ENCODE assay signal across 8 mouse cellular contexts in the genomic region with DNA sequence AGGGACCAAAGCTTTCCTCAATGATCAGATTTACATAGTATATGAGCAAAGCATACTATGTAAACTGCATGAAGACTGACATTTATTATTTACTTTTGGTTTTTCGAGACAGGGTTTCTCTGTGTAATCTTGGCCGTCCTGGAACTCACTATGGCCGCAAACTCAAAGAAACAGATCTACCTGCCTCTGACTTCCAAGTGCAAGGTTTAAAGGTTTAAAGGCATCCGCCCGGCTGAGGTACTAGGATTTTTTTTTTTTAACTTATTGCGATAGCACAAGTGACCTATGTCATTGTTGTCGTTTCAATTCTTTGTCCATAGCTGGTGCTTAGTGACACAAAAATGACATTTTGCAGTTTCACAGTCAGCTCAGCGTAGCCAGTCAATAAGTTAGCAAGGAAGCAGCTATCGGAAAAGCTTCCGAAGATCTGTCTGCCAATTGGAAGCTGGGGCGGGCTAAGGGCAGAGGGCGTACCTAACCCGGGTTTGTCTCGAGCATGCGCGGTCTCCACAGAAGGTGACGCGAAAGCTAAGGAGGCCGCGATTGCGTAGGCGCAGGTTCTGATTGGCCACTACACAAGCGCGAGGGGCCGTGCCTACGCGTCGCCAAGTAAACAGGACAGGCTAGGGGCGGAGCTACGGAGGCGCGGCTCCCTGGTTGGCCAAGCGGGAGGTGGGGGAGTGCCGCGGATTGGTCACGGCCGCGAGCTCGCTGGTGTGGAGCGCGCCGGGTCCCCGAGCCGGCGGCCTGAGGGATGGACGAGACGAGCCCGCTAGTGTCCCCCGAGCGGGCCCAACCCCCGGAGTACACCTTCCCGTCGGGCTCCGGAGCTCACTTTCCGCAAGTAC. TPM values are rescaled to one million over a fixed set of nuclear protein-coding genes. Genes with fewer than 3 reads are reported as not detected.
DNase-seq lines count a peak whose midpoint lies in the region; ATAC-seq and TF ChIP-seq lines count a peak whose summit lies in the region.

Gene Pi4k2a, plus strand, starts transcription at position 723 of the 848 bp plus-strand sequence.

- H3K9me3 ChIP-seq in MEL (replicated peaks; ENCODE audit: insufficient read depth, low read length), result no peaks in the 10 kb centered on the region
- no peaks in the 10 kb centered on the region for H3K9me3 ChIP-seq in forebrain, postnatal 0 days (ENCODE audit: low read length)
- H3K9me3 ChIP-seq in lung, embryonic 15.5 days, result no peaks in the 10 kb centered on the region

- H3K27ac ChIP-seq in MEL (ENCODE audit: control insufficient read depth, low read depth, low read length), result peak within 1 kb of the TSS; percentile 86
- H3K27ac ChIP-seq in cerebellum, adult 2 months (ENCODE audit: insufficient read depth, low read length), result peak within 1 kb of the TSS; percentile 17; the same call in 1 of the 2 replicates
- H3K27ac ChIP-seq in forebrain, postnatal 0 days (ENCODE audit: low read depth, low read length), result peak within 1 kb of the TSS; percentile 84
- peak within 1 kb of the TSS; percentile 90 for H3K27ac ChIP-seq in lung, embryonic 15.5 days

- peak; percentile 97 for ATAC-seq in forebrain, postnatal 0 days
- peak; percentile 98 for ATAC-seq in lung, embryonic 15.5 days (ENCODE audit: borderline replicate concordance, extremely low read depth, low FRiP score, low TSS enrichment)

- no peak for TF ChIP-seq CTCF in MEL (IDR thresholded peaks at IDR 0.05 in 2 of 3, conservative IDR thresholded peaks at IDR 0.05 in 1 of 3; ENCODE audit: control insufficient read depth in 1 of 3, insufficient read depth in 1 of 3, low read depth in 2 of 3, low read length in 3 of 3, poor library complexity in 1 of 3, severe bottlenecking in 1 of 3)
- TF ChIP-seq CTCF in cerebellum, adult 2 months (IDR thresholded peaks at IDR 0.05; ENCODE audit: borderline replicate concordance, insufficient read depth, low read depth, low read length), result no peak
- peak; percentile 1; the same call in 1 of the 2 replicates for TF ChIP-seq CTCF in forebrain, postnatal 0 days (IDR thresholded peaks at IDR 0.05; ENCODE audit: low read depth)

- WGBS in cerebellum, adult 2 months, result under 1% methylated on average over 52 of the region's 55 CpGs
- WGBS in forebrain, postnatal 0 days, result 1% methylated on average over 55 of the region's 55 CpGs
- under 1% methylated on average over 52 of the region's 55 CpGs for WGBS in lung, embryonic 15.5 days

- peak within 1 kb of the TSS; percentile 82 to 91 for H3K4me3 ChIP-seq in MEL (ENCODE audit: control insufficient read depth in 1 of 2, insufficient read depth in 1 of 2, low read depth in 2 of 2, low read length in 2 of 2)
- H3K4me3 ChIP-seq in cerebellum, adult 2 months (replicated peaks; ENCODE audit: insufficient read depth, low read depth, low read length), result peak within 1 kb of the TSS; percentile 61
- H3K4me3 ChIP-seq in forebrain, postnatal 0 days (ENCODE audit: low read depth, low read length), result peak within 1 kb of the TSS; percentile 99
- H3K4me3 ChIP-seq in lung, embryonic 15.5 days, result peak within 1 kb of the TSS; percentile 93

- no peak for TF ChIP-seq EP300 in MEL (IDR thresholded peaks at IDR 0.05; ENCODE audit: low read depth in 1 of 2, low read length in 2 of 2)

- H3K4me2 ChIP-seq in forebrain, postnatal 0 days (ENCODE audit: low read depth), result peak within 1 kb of the TSS; percentile 68
- H3K4me2 ChIP-seq in lung, embryonic 15.5 days, result peak within 1 kb of the TSS; percentile 77

- peak within 1 kb of the TSS; percentile 73 for H3K9ac ChIP-seq in MEL (ENCODE audit: control insufficient read depth, low read depth, low read length, poor library complexity, severe bottlenecking)
- H3K9ac ChIP-seq in forebrain, postnatal 0 days, result peak within 1 kb of the TSS; percentile 79
- H3K9ac ChIP-seq in lung, embryonic 15.5 days, result peak within 1 kb of the TSS; percentile 83

- peaks cover 12% of the 10 kb centered on the region for H3K79me2 ChIP-seq in MEL (ENCODE audit: control insufficient read depth, insufficient read depth, low read length, poor library complexity)

- DNase-seq in MEL (ENCODE audit: low read depth, low spot score), result peak; percentile 100
- DNase-seq in cerebellum, adult 2 months, result peak; percentile 98 to 100
- DNase-seq in forebrain, postnatal 0 days, result peak; percentile 100
- DNase-seq in heart, postnatal 4 days, result peak; percentile 98
- DNase-seq in layer of hippocampus, adult 8-10 months (ENCODE audit: low spot score in 2 of 2), result peak; percentile 100
- DNase-seq in ovary, adult 18-20 months (ENCODE audit: low spot score), result peak; percentile 100
- peak; percentile 100 for DNase-seq in thymus, postnatal 0 days (ENCODE audit: low spot score)

- TF ChIP-seq POLR2A in MEL (IDR thresholded peaks at IDR 0.05; ENCODE audit: control insufficient read depth in 1 of 2, insufficient read depth in 1 of 2, low read depth in 1 of 2, low read length in 2 of 2, poor library complexity in 1 of 2), result peak; percentile 58 to 85; a peak in 3 of 4 replicates
- peak; percentile 42; the same call in 1 of the 2 replicates for TF ChIP-seq POLR2A in cerebellum, adult 2 months (IDR thresholded peaks at IDR 0.05; ENCODE audit: borderline replicate concordance, insufficient read depth, low read length)

- no peaks in the 10 kb centered on the region for H3K27me3 ChIP-seq in MEL (ENCODE audit: control insufficient read depth in 1 of 2, insufficient read depth in 2 of 2, low read length in 2 of 2)
- H3K27me3 ChIP-seq in cerebellum, adult 2 months (ENCODE audit: control insufficient read depth, insufficient read depth, low read length), result no peaks in the 10 kb centered on the region
- H3K27me3 ChIP-seq in forebrain, postnatal 0 days (ENCODE audit: insufficient read depth, low read length), result no peaks in the 10 kb centered on the region
- H3K27me3 ChIP-seq in lung, embryonic 15.5 days, result no peaks in the 10 kb centered on the region

- peaks cover 0 to 12% of the 10 kb centered on the region in 2 experiments; a peak in 2 of 4 replicates for H3K36me3 ChIP-seq in MEL (ENCODE audit: control insufficient read depth in 1 of 2, insufficient read depth in 2 of 2, low read length in 2 of 2)
- H3K36me3 ChIP-seq in forebrain, postnatal 0 days (ENCODE audit: insufficient read depth), result 0 out of 2 replicates have a peak, but pooled peaks cover 2% of the 10 kb centered on the region
- peaks cover 6% of the 10 kb centered on the region for H3K36me3 ChIP-seq in lung, embryonic 15.5 days

- peaks cover 2 to 3% of the 10 kb centered on the region in 2 experiments; a peak in 1 of 4 replicates for H3K4me1 ChIP-seq in MEL (ENCODE audit: control insufficient read depth in 1 of 2, insufficient read depth in 2 of 2, low read length in 2 of 2)
- H3K4me1 ChIP-seq in cerebellum, adult 2 months (ENCODE audit: control insufficient read depth, insufficient read depth, low read length), result 0 out of 2 replicates have a peak, but pooled peaks cover 4% of the 10 kb centered on the region
- peaks cover 18% of the 10 kb centered on the region; the same call in 1 of the 2 replicates for H3K4me1 ChIP-seq in forebrain, postnatal 0 days (ENCODE audit: insufficient read depth)
- H3K4me1 ChIP-seq in lung, embryonic 15.5 days, result peaks cover 28% of the 10 kb centered on the region

- TF ChIP-seq RAD21 in MEL (IDR thresholded peaks at IDR 0.05; ENCODE audit: low read depth, low read length), result no peak

TF ChIP-seq in MEL, 35 proteins besides CTCF, POLR2A, EP300 and RAD21 (continues in another document):
- TF ChIP-seq BHLHE40 (IDR thresholded peaks at IDR 0.05; ENCODE audit: borderline replicate concordance, low read depth, low read length), result no peak
- TF ChIP-seq MAZ (IDR thresholded peaks at IDR 0.05; ENCODE audit: low read depth, low read length), result no peak; the same call in 1 of the 2 replicates
- peak; percentile 91 for TF ChIP-seq POLR2AphosphoS2 (IDR thresholded peaks at IDR 0.05; ENCODE audit: low read length)
- TF ChIP-seq E2F4 (IDR thresholded peaks at IDR 0.05; ENCODE audit: borderline replicate concordance, low read depth, low read length), result no peak
- no peak for TF ChIP-seq RCOR1 (IDR thresholded peaks at IDR 0.05; ENCODE audit: low read depth, low read length)
- peak; percentile 93; the same call in 1 of the 2 replicates for TF ChIP-seq CHD1 (IDR thresholded peaks at IDR 0.05; ENCODE audit: low read depth, low read length)
- no peak for TF ChIP-seq JUND (IDR thresholded peaks at IDR 0.05; ENCODE audit: low read depth, low read length)
- peak; percentile 68 for TF ChIP-seq ZNF384 (IDR thresholded peaks at IDR 0.05; ENCODE audit: low read depth, low read length)
- no peak for TF ChIP-seq GABPA (IDR thresholded peaks at IDR 0.05; ENCODE audit: low read depth, low read length)
- TF ChIP-seq MAX (IDR thresholded peaks at IDR 0.05; ENCODE audit: low read length), result peak; percentile 71
- TF ChIP-seq HCFC1 (IDR thresholded peaks at IDR 0.05; ENCODE audit: low read depth, low read length), result peak; percentile 80
- peak; percentile 90 for TF ChIP-seq TBP (IDR thresholded peaks at IDR 0.05; ENCODE audit: low read depth, low read length)
- 0 out of 2 replicates have a peak, but pooled peaks have one; percentile 83 for TF ChIP-seq UBTF (IDR thresholded peaks at IDR 0.05; ENCODE audit: borderline replicate concordance, insufficient read depth, low read depth, low read length)
- no peak; the same call in 1 of the 2 replicates for TF ChIP-seq KAT2A (conservative IDR thresholded peaks at IDR 0.05; ENCODE audit: low read depth, low read length)
- TF ChIP-seq GATA1 (IDR thresholded peaks at IDR 0.05; ENCODE audit: low read depth, low read length), result no peak; the same call in 1 of the 2 replicates
- TF ChIP-seq ELF1 (IDR thresholded peaks at IDR 0.05; ENCODE audit: low read depth, low read length), result peak; percentile 57; the same call in 1 of the 2 replicates
- peak; percentile 98 for TF ChIP-seq NRF1 (IDR thresholded peaks at IDR 0.05; ENCODE audit: insufficient read depth, low read depth, low read length, poor library complexity, severe bottlenecking)
- TF ChIP-seq ZKSCAN1 (IDR thresholded peaks at IDR 0.05; ENCODE audit: low read depth, low read length), result no peak
- TF ChIP-seq ETS1 (IDR thresholded peaks at IDR 0.05; ENCODE audit: low read depth, low read length), result 0 out of 2 replicates have a peak, but pooled peaks have one; percentile 37

RNA-seq across cellular contexts. Expression of gene Pi4k2a, which starts in this region (rescaled TPM):
- total RNA-seq in MEL (2012; rRNA removed), result 10.2 and 12.2 TPM in 2 replicates
- 10 to 100 TPM in 1 of 2 experiments, not detected in 1; 30.3 TPM for polyA plus RNA-seq in MEL (2012; ENCODE audit: insufficient read depth in 1 of 2, insufficient read length in 2 of 2, low read depth in 1 of 2, low replicate concordance in 2 of 2, missing spikeins in 1 of 2)
- polyA plus RNA-seq in cerebellum, adult 2 months (2012; rRNA removed), result 78.6 and 81.0 TPM in 2 replicates
- 13.7 and 16.3 TPM in 2 replicates for total RNA-seq in forebrain, postnatal 0 days (2014; rRNA removed)
- 29.7 and 34.1 TPM in 2 replicates for polyA plus RNA-seq in forebrain, postnatal 0 days (2015; fragmentation: Nextera tagmentation; extraction: Ambion mirVana)
- total RNA-seq in heart, postnatal 4 days (2021), result 10 to 100 TPM; 16.7 to 19.5 TPM
- 10 to 100 TPM; 64.8 to 71.3 (median 69.0) TPM for total RNA-seq in layer of hippocampus, adult 8-10 months (2022)
- 21.7 and 26.1 TPM in 2 replicates for polyA plus RNA-seq in lung, embryonic 15.5 days (2015; fragmentation: Nextera tagmentation; extraction: Ambion mirVana)
- polyA plus RNA-seq in thymus, postnatal 0 days (2015; fragmentation: Nextera tagmentation; extraction: Ambion mirVana), result 20.1 and 23.3 TPM in 2 replicates

Comparison
In these comparisons a context has a peak if more than half of its experiments do, and no peak if none do; other contexts are left out.
1. Peak in every context shown above with its lines: DNase-seq, ATAC-seq, H3K4me3 ChIP-seq and H3K27ac ChIP-seq.
2. H3K27ac ChIP-seq: peak in every context shown above with its lines; median percentile 90 in lung, embryonic 15.5 days; 86 in MEL; 84 in forebrain, postnatal 0 days; 17 in cerebellum, adult 2 months.